In genomic region chr10:62055408-62055807, GRCm38 (mm10) we compare ENCODE assay signal across 9 mouse cellular contexts.
A peak's percentile ranks its signal among the peaks of the same experiment; 100 is the strongest.
DNase-seq lines count a peak whose midpoint lies in the region; ATAC-seq and TF ChIP-seq lines count a peak whose summit lies in the region.
"Had no signal": no experiment of that assay in that cellular context is flagged by ENCODE, and none has a peak within 500 bp of the region (broad histone marks: within the 10 kb centered on the region; RNA-seq: fewer than 3 reads in every experiment).

No protein-coding gene starts in this region.

- H3K4me3 ChIP-seq in kidney, adult 2 months (ENCODE audit: insufficient read depth, low read depth, low read length): no peak overlapping the region
- H3K4me3 ChIP-seq in kidney, embryonic 16.5 days (ENCODE audit: low read length): no peak overlapping the region
- H3K4me3 ChIP-seq in kidney, postnatal 0 days (replicated peaks; ENCODE audit: low read depth, low read length): no peak overlapping the region
- no peak overlapping the region for H3K4me3 ChIP-seq in lung, embryonic 16.5 days (ENCODE audit: low read length)
- H3K4me3 ChIP-seq: limb, embryonic 12.5 days had no signal

- 48% methylated on average over 2 of the region's 2 CpGs for WGBS in kidney, adult 2 months
- WGBS in kidney, embryonic 16.5 days: 62% methylated on average over 2 of the region's 2 CpGs
- WGBS in kidney, postnatal 0 days: 45% methylated on average over 2 of the region's 2 CpGs
- WGBS in lung, embryonic 16.5 days: 38% methylated on average over 2 of the region's 2 CpGs

- peak; percentile 76 for TF ChIP-seq CTCF in kidney, adult 2 months (conservative IDR thresholded peaks at IDR 0.05; ENCODE audit: insufficient read depth, insufficient read length, low read depth, low read length)
- peak; percentile 88 for TF ChIP-seq CTCF in kidney, postnatal 0 days (IDR thresholded peaks at IDR 0.05; ENCODE audit: low read depth)

- no peaks in the 10 kb centered on the region for H3K9me3 ChIP-seq in kidney, embryonic 16.5 days (ENCODE audit: low read length)
- H3K9me3 ChIP-seq in kidney, postnatal 0 days (replicated peaks; ENCODE audit: low read length): no peaks in the 10 kb centered on the region
- H3K9me3 ChIP-seq in lung, embryonic 16.5 days (ENCODE audit: control insufficient read depth, low read length): no peaks in the 10 kb centered on the region
- H3K9me3 ChIP-seq: limb, embryonic 12.5 days had no signal

- H3K4me1 ChIP-seq in kidney, adult 2 months (ENCODE audit: control insufficient read depth, insufficient read depth, low read length): no peaks in the 10 kb centered on the region
- H3K4me1 ChIP-seq in kidney, embryonic 16.5 days (ENCODE audit: insufficient read depth, low read length): peaks cover 18% of the 10 kb centered on the region
- peaks cover 7% of the 10 kb centered on the region; the same call in 1 of the 2 replicates for H3K4me1 ChIP-seq in kidney, postnatal 0 days (replicated peaks; ENCODE audit: insufficient read depth, low read length)
- H3K4me1 ChIP-seq in lung, embryonic 16.5 days (replicated peaks; ENCODE audit: control insufficient read depth, insufficient read depth, low read length): peaks cover 5% of the 10 kb centered on the region

- no peak overlapping the region for H3K9ac ChIP-seq in kidney, embryonic 16.5 days (replicated peaks; ENCODE audit: low read length)
- H3K9ac ChIP-seq in kidney, postnatal 0 days (ENCODE audit: low read depth, low read length): no peak overlapping the region
- H3K9ac ChIP-seq in lung, embryonic 16.5 days (ENCODE audit: low read length): no peak overlapping the region
- H3K9ac ChIP-seq: limb, embryonic 12.5 days had no signal

- TF ChIP-seq POLR2A in kidney, adult 2 months (IDR thresholded peaks at IDR 0.05; ENCODE audit: low read depth, low read length): no peak

- H3K27ac ChIP-seq in kidney, adult 2 months (ENCODE audit: insufficient read depth, low read depth, low read length): no peak overlapping the region
- no peak overlapping the region for H3K27ac ChIP-seq in kidney, embryonic 16.5 days (ENCODE audit: low read length)
- no peak overlapping the region for H3K27ac ChIP-seq in kidney, postnatal 0 days
- H3K27ac ChIP-seq in lung, embryonic 16.5 days (ENCODE audit: low read length): no peak overlapping the region
- H3K27ac ChIP-seq: limb, embryonic 12.5 days had no signal

- peak; percentile 59 for DNase-seq in kidney, adult 2 months
- DNase-seq in R1 (ENCODE audit: low read depth, low spot score): peak; percentile 51
- DNase-seq in cerebellum, adult 8-10 months: peak; percentile 54
- peak; percentile 78 for DNase-seq in kidney, postnatal 0 days (ENCODE audit: low spot score)
- DNase-seq in right cerebral cortex, postnatal 10 days (ENCODE audit: low spot score in 2 of 2): peak; percentile 62 to 71
- DNase-seq in spleen, postnatal 14 days (ENCODE audit: low spot score in 2 of 2): no peak

- H3K27me3 ChIP-seq in kidney, adult 2 months (replicated peaks; ENCODE audit: control insufficient read depth, insufficient read depth, low read length): no peaks in the 10 kb centered on the region
- no peaks in the 10 kb centered on the region for H3K27me3 ChIP-seq in kidney, embryonic 16.5 days (ENCODE audit: insufficient read depth, low read length)
- H3K27me3 ChIP-seq in kidney, postnatal 0 days (ENCODE audit: insufficient read depth, low read length): no peaks in the 10 kb centered on the region
- H3K27me3 ChIP-seq in lung, embryonic 16.5 days (ENCODE audit: control insufficient read depth, insufficient read depth, low read depth, low read length): no peaks in the 10 kb centered on the region
- H3K27me3 ChIP-seq: limb, embryonic 12.5 days had no signal

- H3K36me3 ChIP-seq in kidney, adult 2 months (ENCODE audit: control insufficient read depth, insufficient read depth, low read length): no peaks in the 10 kb centered on the region
- H3K36me3 ChIP-seq in kidney, embryonic 16.5 days (ENCODE audit: insufficient read depth, low read length): no peaks in the 10 kb centered on the region
- H3K36me3 ChIP-seq in kidney, postnatal 0 days (ENCODE audit: insufficient read depth, low read length): no peaks in the 10 kb centered on the region
- H3K36me3 ChIP-seq in lung, embryonic 16.5 days (ENCODE audit: control insufficient read depth, insufficient read depth, low read length): no peaks in the 10 kb centered on the region
- H3K36me3 ChIP-seq: limb, embryonic 12.5 days had no signal

- no peak overlapping the region for H3K4me2 ChIP-seq in kidney, embryonic 16.5 days (replicated peaks; ENCODE audit: low read depth, low read length)
- H3K4me2 ChIP-seq in kidney, postnatal 0 days (ENCODE audit: low read length): no peak overlapping the region
- H3K4me2 ChIP-seq in lung, embryonic 16.5 days (ENCODE audit: low read depth, low read length): no peak overlapping the region
- H3K4me2 ChIP-seq: limb, embryonic 12.5 days had no signal

- ATAC-seq in kidney, embryonic 16.5 days (ENCODE audit: low FRiP score, low TSS enrichment): no peak
- no peak for ATAC-seq in kidney, postnatal 0 days (replicated peaks; ENCODE audit: low FRiP score, low read depth)
- ATAC-seq in lung, embryonic 16.5 days (ENCODE audit: low read depth): peak; percentile 37; the same call in 1 of the 2 replicates

Comparison
In these comparisons a context has a peak if more than half of its experiments do, and no peak if none do; other contexts are left out.
1. DNase-seq: peak in kidney, adult 2 months (single experiment), R1 (single experiment), cerebellum, adult 8-10 months (single experiment), kidney, postnatal 0 days (single experiment) and right cerebral cortex, postnatal 10 days (2 of 2); none in spleen, postnatal 14 days (0 of 2).